ENCODE assay signal across 8 mouse cellular contexts in genomic region chr11:115297214-115297826, GRCm38 (mm10). TPM values are rescaled to one million over a fixed set of nuclear protein-coding genes. Genes with fewer than 3 reads are reported as not detected.
DNase-seq lines count a peak whose midpoint lies in the region; ATAC-seq and TF ChIP-seq lines count a peak whose summit lies in the region.

Gene Fads6, minus strand, starts transcription at chr11:115297663.

- peak within 1 kb of the TSS; percentile 77 for H3K4me2 ChIP-seq in heart, postnatal 0 days (ENCODE audit: low read depth, low read length)
- H3K4me2 ChIP-seq in liver, embryonic 13.5 days, result peak within 1 kb of the TSS; percentile 56

- TF ChIP-seq POLR2A in bone marrow, adult 2 months (IDR thresholded peaks at IDR 0.05; ENCODE audit: borderline replicate concordance, control insufficient read depth, low read depth, low read length), result peak; percentile 27; the same call in 1 of the 2 replicates
- no peak for TF ChIP-seq POLR2A in thymus, adult 2 months (IDR thresholded peaks at IDR 0.05; ENCODE audit: control insufficient read depth, extremely low read depth, insufficient read depth, low read length, poor library complexity)

- peak within 1 kb of the TSS; percentile 43 for H3K9ac ChIP-seq in heart, postnatal 0 days (replicated peaks; ENCODE audit: low read depth, low read length)
- H3K9ac ChIP-seq in liver, embryonic 13.5 days, result peak within 1 kb of the TSS; percentile 58

- peak; percentile 60 for ATAC-seq in heart, postnatal 0 days (ENCODE audit: insufficient read depth, low read depth)
- ATAC-seq in liver, embryonic 13.5 days (ENCODE audit: low read depth), result peak; percentile 64

- peak; percentile 39 for DNase-seq in heart, postnatal 0 days (ENCODE audit: low spot score)
- peak; percentile 72 for DNase-seq in kidney, postnatal 14 days
- DNase-seq in liver, embryonic 13.5 days, result peak; percentile 22
- peak; percentile 35 to 45 for DNase-seq in natural killer cell, adult 2 months (ENCODE audit: low spot score in 2 of 2)
- peak; percentile 74 for DNase-seq in thymus, adult 2 months

- no peak for TF ChIP-seq EP300 in heart, postnatal 0 days (IDR thresholded peaks at IDR 0.05; ENCODE audit: low read depth)

- no peak within 1 kb of the TSS for H3K27ac ChIP-seq in bone marrow, adult 2 months (ENCODE audit: control insufficient read depth, insufficient read depth, low read depth, low read length, poor library complexity)
- H3K27ac ChIP-seq in heart, postnatal 0 days (ENCODE audit: low read depth), result no peak within 1 kb of the TSS
- H3K27ac ChIP-seq in liver, embryonic 13.5 days, result peak within 1 kb of the TSS; percentile 39
- no peak within 1 kb of the TSS for H3K27ac ChIP-seq in thymus, adult 2 months (ENCODE audit: control insufficient read depth, insufficient read depth, low read length)

- H3K27me3 ChIP-seq in E14TG2a.4 (ENCODE audit: insufficient read depth, low read length), result peaks cover 46% of the 10 kb centered on the region
- H3K27me3 ChIP-seq in erythroblast, embryonic 14.5 days (ENCODE audit: control insufficient read depth), result peaks cover 27% of the 10 kb centered on the region
- H3K27me3 ChIP-seq in heart, postnatal 0 days (ENCODE audit: control insufficient read depth, insufficient read depth, low read length), result peaks cover 14% of the 10 kb centered on the region; the same call in 1 of the 2 replicates
- H3K27me3 ChIP-seq in liver, embryonic 13.5 days, result peaks cover 38% of the 10 kb centered on the region
- no peaks in the 10 kb centered on the region for H3K27me3 ChIP-seq in thymus, adult 2 months (ENCODE audit: control insufficient read depth, insufficient read depth, low read length)

- H3K9me3 ChIP-seq in E14TG2a.4 (ENCODE audit: low read length), result no peaks in the 10 kb centered on the region
- no peaks in the 10 kb centered on the region for H3K9me3 ChIP-seq in erythroblast, embryonic 14.5 days (ENCODE audit: control insufficient read depth, low read length)
- no peaks in the 10 kb centered on the region for H3K9me3 ChIP-seq in heart, postnatal 0 days (replicated peaks; ENCODE audit: control insufficient read depth, low read length)
- H3K9me3 ChIP-seq in liver, embryonic 13.5 days (replicated peaks), result no peaks in the 10 kb centered on the region

- H3K36me3 ChIP-seq in E14TG2a.4 (ENCODE audit: insufficient read depth, low read length), result no peaks in the 10 kb centered on the region
- H3K36me3 ChIP-seq in erythroblast, embryonic 14.5 days (ENCODE audit: control insufficient read depth), result no peaks in the 10 kb centered on the region; the same call in 1 of the 2 replicates
- no peaks in the 10 kb centered on the region for H3K36me3 ChIP-seq in heart, postnatal 0 days (replicated peaks; ENCODE audit: control insufficient read depth, insufficient read depth, low read length)
- H3K36me3 ChIP-seq in liver, embryonic 13.5 days, result peaks cover 4% of the 10 kb centered on the region; the same call in 1 of the 2 replicates
- no peaks in the 10 kb centered on the region for H3K36me3 ChIP-seq in thymus, adult 2 months (ENCODE audit: control insufficient read depth, insufficient read depth, low read length)

- TF ChIP-seq CTCF in E14TG2a.4 (conservative IDR thresholded peaks at IDR 0.05; ENCODE audit: low read length), result no peak
- peak; percentile 21; the same call in 1 of the 2 replicates for TF ChIP-seq CTCF in bone marrow, adult 2 months (IDR thresholded peaks at IDR 0.05; ENCODE audit: control insufficient read depth, insufficient read depth, low read length)
- peak; percentile 23 for TF ChIP-seq CTCF in heart, postnatal 0 days (IDR thresholded peaks at IDR 0.05; ENCODE audit: low read depth)
- no peak for TF ChIP-seq CTCF in thymus, adult 2 months (IDR thresholded peaks at IDR 0.05; ENCODE audit: borderline replicate concordance, control insufficient read depth, extremely low read depth, insufficient read depth, low read length, poor library complexity)

- 1% methylated on average over 44 of the region's 44 CpGs for WGBS in bone marrow, adult 2 months
- 1% methylated on average over 42 of the region's 44 CpGs for WGBS in heart, postnatal 0 days
- WGBS in liver, embryonic 13.5 days (ENCODE audit: insufficient replicate concordance), result 1% methylated on average over 44 of the region's 44 CpGs
- WGBS in thymus, adult 2 months, result 1% methylated on average over 44 of the region's 44 CpGs

- H3K4me1 ChIP-seq in E14TG2a.4 (replicated peaks; ENCODE audit: low read depth, low read length), result peaks cover 48% of the 10 kb centered on the region
- peaks cover 1% of the 10 kb centered on the region for H3K4me1 ChIP-seq in bone marrow, adult 2 months (ENCODE audit: control insufficient read depth, insufficient read depth, low read length)
- H3K4me1 ChIP-seq in erythroblast, embryonic 14.5 days (ENCODE audit: control insufficient read depth), result peaks cover 5% of the 10 kb centered on the region; the same call in 1 of the 2 replicates
- H3K4me1 ChIP-seq in heart, postnatal 0 days (ENCODE audit: control insufficient read depth, insufficient read depth), result peaks cover 6% of the 10 kb centered on the region
- peaks cover 13% of the 10 kb centered on the region; the same call in 1 of the 2 replicates for H3K4me1 ChIP-seq in liver, embryonic 13.5 days (replicated peaks)
- peaks cover 10% of the 10 kb centered on the region for H3K4me1 ChIP-seq in thymus, adult 2 months (replicated peaks; ENCODE audit: control insufficient read depth, insufficient read depth, low read length)

- H3K4me3 ChIP-seq in E14TG2a.4 (replicated peaks; ENCODE audit: low read length), result peak within 1 kb of the TSS; percentile 76
- H3K4me3 ChIP-seq in bone marrow, adult 2 months (replicated peaks; ENCODE audit: control insufficient read depth, low read depth, low read length), result peak within 1 kb of the TSS; percentile 21
- peak within 1 kb of the TSS; percentile 56 for H3K4me3 ChIP-seq in erythroblast, embryonic 14.5 days (replicated peaks)
- peak within 1 kb of the TSS; percentile 50 for H3K4me3 ChIP-seq in heart, postnatal 0 days (ENCODE audit: low read depth, low read length)
- peak within 1 kb of the TSS; percentile 48 for H3K4me3 ChIP-seq in liver, embryonic 13.5 days (replicated peaks)
- H3K4me3 ChIP-seq in thymus, adult 2 months (ENCODE audit: control insufficient read depth, insufficient read depth, low read length), result peak within 1 kb of the TSS; percentile 48

RNA-seq across cellular contexts. Expression of gene Fads6, which starts in this region (rescaled TPM):
- polyA plus RNA-seq in bone marrow, adult 2 months (2011; ENCODE audit: insufficient read depth, insufficient read length, low replicate concordance, missing spikeins), result 0.77 and 1.4 TPM in 2 replicates
- 0.01 TPM in 1 of 2 replicates, not detected in the other for polyA plus RNA-seq in erythroblast, embryonic 14.5 days (2012)
- total RNA-seq in heart, postnatal 0 days (2014; rRNA removed; ENCODE audit: low replicate concordance), result 2.9 and 3.5 TPM in 2 replicates
- 0.33 and 0.34 TPM in 2 replicates for polyA plus RNA-seq in heart, postnatal 0 days (2015; fragmentation: Nextera tagmentation; extraction: Ambion mirVana)
- polyA plus RNA-seq in liver, embryonic 13.5 days (2015; fragmentation: Nextera tagmentation; extraction: Ambion mirVana), result 2.0 and 2.2 TPM in 2 replicates
- polyA plus RNA-seq in thymus, adult 2 months (2012; rRNA removed), result 1.6 and 2.1 TPM in 2 replicates

Comparison
In these comparisons a context has a peak if more than half of its experiments do, and no peak if none do; other contexts are left out.
1. H3K4me3 ChIP-seq: peak in every context shown above with its lines; median percentile 76 in E14TG2a.4; 56 in erythroblast, embryonic 14.5 days; 50 in heart, postnatal 0 days; 48 in liver, embryonic 13.5 days; 48 in thymus, adult 2 months; 21 in bone marrow, adult 2 months.
2. CTCF ChIP-seq: peak in bone marrow, adult 2 months (single experiment) and heart, postnatal 0 days (single experiment); none in E14TG2a.4 (single experiment) and thymus, adult 2 months (single experiment).
3. DNase-seq: peak in every context shown above with its lines; median percentile 74 in thymus, adult 2 months; 72 in kidney, postnatal 14 days; 40 in natural killer cell, adult 2 months; 39 in heart, postnatal 0 days; 22 in liver, embryonic 13.5 days.